9 mouse cellular contexts compared by ENCODE assay signal in genomic region chr15:101053832-101054459, GRCm38 (mm10). TPM values are rescaled to one million over a fixed set of nuclear protein-coding genes. Genes with fewer than 3 reads are reported as not detected.
DNase-seq lines count a peak whose midpoint lies in the region; ATAC-seq lines count a peak whose summit lies in the region.
"Had no signal": no experiment of that assay in that cellular context is flagged by ENCODE, and none has a peak within 500 bp of the region (broad histone marks: within the 10 kb centered on the region; RNA-seq: fewer than 3 reads in every experiment).

No protein-coding gene starts in this region.

- no peaks in the 10 kb centered on the region for H3K9me3 ChIP-seq in liver, embryonic 11.5 days (ENCODE audit: control insufficient read depth, low read length)
- no peaks in the 10 kb centered on the region for H3K9me3 ChIP-seq in forebrain, embryonic 12.5 days
- no peaks in the 10 kb centered on the region for H3K9me3 ChIP-seq in limb, embryonic 12.5 days
- no peaks in the 10 kb centered on the region for H3K9me3 ChIP-seq in neural tube, embryonic 15.5 days (replicated peaks)

- peak overlapping the region; percentile 55 for H3K4me2 ChIP-seq in liver, embryonic 11.5 days
- H3K4me2 ChIP-seq in forebrain, embryonic 12.5 days, result peak overlapping the region; percentile 63
- peak overlapping the region; percentile 63 for H3K4me2 ChIP-seq in limb, embryonic 12.5 days
- H3K4me2 ChIP-seq in neural tube, embryonic 15.5 days, result peak overlapping the region; percentile 63

- H3K4me1 ChIP-seq in liver, embryonic 11.5 days (replicated peaks; ENCODE audit: control insufficient read depth, insufficient read depth, low read length), result peaks cover 4% of the 10 kb centered on the region; the same call in 1 of the 2 replicates
- H3K4me1 ChIP-seq in forebrain, embryonic 12.5 days, result peaks cover 23% of the 10 kb centered on the region
- H3K4me1 ChIP-seq in limb, embryonic 12.5 days (replicated peaks), result peaks cover 22% of the 10 kb centered on the region
- peaks cover 23% of the 10 kb centered on the region for H3K4me1 ChIP-seq in neural tube, embryonic 15.5 days

- no peaks in the 10 kb centered on the region for H3K36me3 ChIP-seq in liver, embryonic 11.5 days (ENCODE audit: control insufficient read depth, insufficient read depth, low read length)
- no peaks in the 10 kb centered on the region; the same call in 1 of the 2 replicates for H3K36me3 ChIP-seq in forebrain, embryonic 12.5 days (replicated peaks)
- H3K36me3 ChIP-seq in limb, embryonic 12.5 days, result peaks cover 40% of the 10 kb centered on the region
- no peaks in the 10 kb centered on the region for H3K36me3 ChIP-seq in neural tube, embryonic 15.5 days

- peaks cover 70% of the 10 kb centered on the region for H3K27me3 ChIP-seq in liver, embryonic 11.5 days (replicated peaks; ENCODE audit: control insufficient read depth, insufficient read depth, low read length)
- H3K27me3 ChIP-seq in forebrain, embryonic 12.5 days, result peaks cover 90% of the 10 kb centered on the region
- H3K27me3 ChIP-seq in limb, embryonic 12.5 days, result peaks cover 67% of the 10 kb centered on the region
- H3K27me3 ChIP-seq in neural tube, embryonic 15.5 days (replicated peaks), result peaks cover 51% of the 10 kb centered on the region

- H3K27ac ChIP-seq in liver, embryonic 11.5 days (ENCODE audit: low read depth, low read length), result no peak overlapping the region
- no peak overlapping the region for H3K27ac ChIP-seq in forebrain, embryonic 12.5 days
- H3K27ac ChIP-seq in limb, embryonic 12.5 days, result no peak overlapping the region
- H3K27ac ChIP-seq in neural tube, embryonic 15.5 days (replicated peaks), result no peak overlapping the region

- no peak for ATAC-seq in liver, embryonic 11.5 days (replicated peaks; ENCODE audit: low FRiP score)
- ATAC-seq in forebrain, embryonic 12.5 days (ENCODE audit: low FRiP score), result no peak
- no peak for ATAC-seq in limb, embryonic 12.5 days (ENCODE audit: insufficient number of reproducible peaks, insufficient read depth, low FRiP score, low TSS enrichment, low read depth)
- no peak for ATAC-seq in neural tube, embryonic 15.5 days (ENCODE audit: low FRiP score)

- no peak for DNase-seq in liver, embryonic 11.5 days (ENCODE audit: low spot score)
- DNase-seq in liver, result no peak
- DNase-seq in spleen, postnatal 36 days (ENCODE audit: low spot score in 2 of 2), result no peak
- no peak for DNase-seq in layer of hippocampus, adult 9-10 months (ENCODE audit: low spot score)
- no peak for DNase-seq in adrenal gland, postnatal 4 days (ENCODE audit: low spot score in 2 of 2)

- peak overlapping the region; percentile 35 for H3K4me3 ChIP-seq in liver, embryonic 11.5 days (ENCODE audit: low read depth, low read length)
- peak overlapping the region; percentile 40 for H3K4me3 ChIP-seq in forebrain, embryonic 12.5 days (replicated peaks)
- H3K4me3 ChIP-seq in limb, embryonic 12.5 days (replicated peaks), result peak overlapping the region; percentile 42
- peak overlapping the region; percentile 38 for H3K4me3 ChIP-seq in neural tube, embryonic 15.5 days (replicated peaks)

- 10% methylated on average over 61 of the region's 65 CpGs for WGBS in liver, embryonic 11.5 days
- WGBS in forebrain, embryonic 12.5 days, result 7% methylated on average over 50 of the region's 65 CpGs
- 10% methylated on average over 59 of the region's 65 CpGs for WGBS in limb, embryonic 12.5 days
- WGBS in neural tube, embryonic 15.5 days, result 12% methylated on average over 63 of the region's 65 CpGs

- no peak overlapping the region for H3K9ac ChIP-seq in liver, embryonic 11.5 days (ENCODE audit: low read depth, low read length)
- H3K9ac ChIP-seq in forebrain, embryonic 12.5 days, result peak overlapping the region; percentile 49
- peak overlapping the region; percentile 44 for H3K9ac ChIP-seq in limb, embryonic 12.5 days (replicated peaks)
- H3K9ac ChIP-seq in neural tube, embryonic 15.5 days (replicated peaks), result no peak overlapping the region

RNA-seq across cellular contexts. Expression of gene Gm47841, which starts 6.7 kb away (rescaled TPM):
- not detected in 2 replicates for polyA plus RNA-seq in liver, embryonic 11.5 days (2014; fragmentation: Nextera tagmentation; extraction: Ambion mirVana)
- not detected in 2 replicates for polyA plus RNA-seq in forebrain, embryonic 12.5 days (2016; fragmentation: Nextera tagmentation; extraction: Ambion mirVana)
- not detected in 2 replicates for polyA plus RNA-seq in limb, embryonic 12.5 days (2016; fragmentation: Nextera tagmentation; extraction: Ambion mirVana)
- 0.14 TPM in 1 of 2 replicates, not detected in the other for polyA plus RNA-seq in neural tube, embryonic 15.5 days (2015; fragmentation: Nextera tagmentation; extraction: Ambion mirVana)
- total RNA-seq in adrenal gland, postnatal 4 days (2021), result under 1 TPM; 0.67 to 0.68 TPM
- total RNA-seq: neutrophil, adult 5-6 weeks had no signal

RNA-seq across cellular contexts. Expression of gene Fignl2, which starts 24.4 kb away (rescaled TPM):
- 0.27 and 0.40 TPM in 2 replicates for polyA plus RNA-seq in liver, embryonic 11.5 days (2014; fragmentation: Nextera tagmentation; extraction: Ambion mirVana)
- 0.21 and 0.22 TPM in 2 replicates for polyA plus RNA-seq in forebrain, embryonic 12.5 days (2016; fragmentation: Nextera tagmentation; extraction: Ambion mirVana)
- polyA plus RNA-seq in limb, embryonic 12.5 days (2016; fragmentation: Nextera tagmentation; extraction: Ambion mirVana), result 0.38 and 0.56 TPM in 2 replicates
- 0.20 and 0.22 TPM in 2 replicates for polyA plus RNA-seq in neural tube, embryonic 15.5 days (2015; fragmentation: Nextera tagmentation; extraction: Ambion mirVana)
- total RNA-seq in adrenal gland, postnatal 4 days (2021), result 10 to 100 TPM; 13.5 to 13.8 TPM

Comparison
In these comparisons a context has a peak if more than half of its experiments do, and no peak if none do; other contexts are left out.
1. H3K9ac ChIP-seq: peak in forebrain, embryonic 12.5 days (single experiment) and limb, embryonic 12.5 days (single experiment); none in liver, embryonic 11.5 days (single experiment) and neural tube, embryonic 15.5 days (single experiment).
2. Peak in every context shown above with its lines, with median percentiles within 50 percentile points of each other: H3K4me2 ChIP-seq and H3K4me3 ChIP-seq.